Mouse (Mus musculus): ENCODE measurements at regions not wholly inside any gene's neighbourhood (a gene's known extent, or its start where the extent isn't known, plus 50 kb on each side); places are given as distances from the start of the nearest gene placed in this dataset.

DNA sequence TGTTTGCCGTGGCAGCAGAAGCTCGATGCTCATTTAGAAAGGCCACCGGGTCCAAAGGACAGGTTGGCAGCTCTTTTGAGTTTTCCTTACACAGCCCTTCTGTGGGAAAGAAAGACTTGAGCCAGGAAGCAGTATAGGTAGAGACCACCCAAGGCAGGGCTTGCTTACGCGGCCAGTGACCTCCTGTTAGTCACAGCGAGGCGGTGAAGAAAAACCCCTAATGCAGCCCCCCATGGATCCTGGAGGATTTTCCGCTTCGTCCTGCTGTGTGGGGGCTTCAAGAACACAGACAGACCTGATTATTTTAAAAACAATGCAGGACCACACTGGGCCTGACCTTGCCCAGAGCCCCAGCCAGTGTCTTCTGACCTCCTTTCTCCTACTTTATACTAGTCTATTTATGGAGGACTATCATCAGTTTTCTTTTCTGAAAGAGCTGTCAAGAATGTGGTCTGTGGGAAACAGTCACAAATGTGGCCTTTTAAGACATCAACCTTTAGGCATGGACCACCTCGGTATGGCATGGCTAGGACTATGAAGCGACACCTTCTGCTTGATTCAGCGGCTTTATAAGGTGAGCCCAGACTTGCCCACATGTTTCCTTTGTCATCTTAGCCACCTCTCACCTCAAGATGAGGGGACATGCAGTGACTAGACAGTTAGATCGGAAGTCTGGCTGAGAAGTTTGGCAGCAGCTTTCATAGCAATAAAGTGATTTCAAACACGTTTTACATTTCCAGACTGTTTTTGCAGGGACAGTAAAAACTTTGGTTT lies 274.3 kb downstream of the 1700129C05Rik start:
- no peak overlapping the region for H3K27ac ChIP-seq

DNA sequence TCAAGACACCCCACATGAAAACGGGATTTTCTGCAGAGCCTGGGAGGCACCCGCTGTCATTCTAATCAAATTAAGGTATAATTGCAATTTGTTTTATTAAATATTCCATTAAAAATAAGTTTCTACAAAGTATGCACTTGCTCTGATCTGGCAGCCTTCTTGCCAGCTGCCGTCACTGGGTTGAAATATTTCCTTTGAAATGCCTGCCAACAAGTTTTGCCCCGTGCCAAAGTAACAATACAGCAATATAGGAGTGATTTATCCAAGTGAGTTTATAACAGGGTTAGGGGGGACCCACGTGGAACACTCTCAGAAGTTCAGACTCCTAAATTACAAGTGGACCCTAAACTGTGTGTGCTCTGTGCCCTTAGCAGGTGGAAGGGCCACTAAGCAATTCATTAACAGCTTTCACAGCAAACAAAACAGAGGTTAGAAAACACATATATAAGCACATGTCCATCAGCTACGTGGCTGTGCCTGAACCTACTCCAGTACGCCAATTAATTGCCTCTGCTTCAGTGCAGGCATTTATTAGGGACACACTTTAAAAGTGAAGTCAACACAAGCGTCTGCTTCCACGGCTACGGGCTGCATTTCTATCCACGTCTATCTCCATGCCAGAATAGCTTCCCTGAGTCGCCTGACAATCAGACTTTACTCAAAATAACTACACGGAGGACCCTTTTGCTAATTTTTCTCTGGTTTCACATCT lies 275.1 kb downstream of the 1700129C05Rik start:
- Histone ChIP-seq H3K27ac (no peak overlapping the region), H3K4me1 (peaks cover 25% of the 10 kb centered on the region), H3K27me3 (no peaks in the 10 kb centered on the region), H3K4me2 (replicated peaks) (peak overlapping the region; percentile 47), H3K9me3 (no peaks in the 10 kb centered on the region), H3K4me3 (no peak overlapping the region), H3K9ac (no peak overlapping the region), H3K36me3 (no peaks in the 10 kb centered on the region)
- WGBS, result 21% methylated on average over 13 of the region's 13 CpGs
- no peak for ATAC-seq (ENCODE audit: low FRiP score, low read depth)

More for the DNA sequence above, 274.3 kb downstream of the 1700129C05Rik start:
- peak overlapping the region; percentile 47 for H3K4me2 ChIP-seq (replicated peaks)
- H3K4me1 ChIP-seq, result peaks cover 25% of the 10 kb centered on the region
- no peak for ATAC-seq (ENCODE audit: low FRiP score, low read depth)
- H3K9me3 ChIP-seq, result no peaks in the 10 kb centered on the region
- H3K36me3 ChIP-seq, result no peaks in the 10 kb centered on the region
- H3K4me3 ChIP-seq, result no peak overlapping the region
- WGBS, result 32% methylated on average over 14 of the region's 14 CpGs
- H3K27me3 ChIP-seq, result no peaks in the 10 kb centered on the region
- H3K9ac ChIP-seq, result 0 out of 2 replicates have a peak overlapping the region, but pooled peaks have one; percentile 4

DNA sequence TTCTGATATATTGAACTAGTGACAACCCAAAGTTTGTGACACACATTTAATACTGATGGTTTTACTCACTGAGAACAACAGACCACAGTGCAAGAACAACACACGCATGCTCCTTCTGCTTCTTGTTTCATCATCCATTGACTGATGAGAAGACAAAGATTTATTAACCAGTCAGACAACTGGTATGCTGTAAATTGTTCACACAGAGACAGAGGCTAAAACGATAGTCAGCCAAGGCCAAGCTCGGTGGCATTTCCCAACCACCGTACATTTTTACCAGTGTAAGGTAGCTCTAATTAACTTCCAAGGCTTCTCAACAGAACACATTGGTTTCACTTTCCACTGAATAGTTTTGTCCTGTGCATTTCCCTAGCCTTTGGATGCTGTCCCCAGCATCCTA lies 287.8 kb downstream of the 1700129C05Rik start:
- Histone ChIP-seq H3K27me3 (no peaks in the 10 kb centered on the region), H3K36me3 (no peaks in the 10 kb centered on the region), H3K4me3 (no peak overlapping the region), H3K4me2 (replicated peaks) (no peak overlapping the region), H3K9me3 (no peaks in the 10 kb centered on the region), H3K4me1 (no peaks in the 10 kb centered on the region), H3K27ac (no peak overlapping the region), H3K9ac (no peak overlapping the region)
- 65% methylated on average over 4 of the region's 4 CpGs for WGBS
- ATAC-seq (ENCODE audit: low FRiP score, low read depth), result no peak

GRCm38 (mm10) chr14:58844565-58844964 lies 298.1 kb downstream of the 1700129C05Rik start:
- Histone ChIP-seq H3K4me2 (replicated peaks) (no peak overlapping the region), H3K9me3 (no peaks in the 10 kb centered on the region), H3K4me1 (no peaks in the 10 kb centered on the region), H3K27me3 (no peaks in the 10 kb centered on the region), H3K4me3 (no peak overlapping the region), H3K27ac (no peak overlapping the region), H3K36me3 (no peaks in the 10 kb centered on the region), H3K9ac (no peak overlapping the region)
- no peak for ATAC-seq (ENCODE audit: low FRiP score, low read depth)
- WGBS, result 81% methylated on average over 2 of the region's 2 CpGs

DNA sequence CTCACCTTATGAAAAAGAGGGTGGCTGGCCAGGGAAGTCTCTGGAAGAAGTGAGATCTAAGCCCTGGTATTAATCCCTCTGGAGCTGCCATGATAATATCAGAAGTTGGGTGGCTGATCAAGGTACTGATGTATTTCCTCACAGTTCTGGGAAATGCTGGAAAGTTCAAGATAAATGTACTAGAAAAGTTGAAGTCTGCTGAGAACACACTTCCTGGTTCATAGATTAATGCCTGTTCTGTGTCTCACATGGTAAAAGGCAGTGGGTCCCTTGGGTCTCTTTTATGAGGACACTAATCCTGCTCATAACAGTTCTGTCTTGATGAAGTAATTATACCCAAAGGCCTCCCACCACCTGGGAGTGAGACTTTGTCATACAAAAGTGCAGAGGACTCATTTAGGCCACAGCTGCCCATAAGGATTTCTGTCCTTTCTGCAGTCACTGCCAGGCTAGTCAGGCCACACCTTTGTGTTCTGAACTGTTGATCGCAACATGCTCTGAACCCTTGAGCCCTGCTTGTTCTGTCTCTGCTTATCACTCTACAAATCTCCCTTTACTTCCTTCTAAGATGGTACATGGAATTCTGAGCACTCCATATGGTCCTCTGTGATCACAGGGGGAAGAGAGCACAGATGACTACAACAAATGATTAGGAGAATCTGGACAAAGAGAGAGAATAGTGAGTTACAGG lies 300.4 kb downstream of the 1700129C05Rik start:
- Histone ChIP-seq H3K4me1 (no peaks in the 10 kb centered on the region), H3K9me3 (no peaks in the 10 kb centered on the region), H3K27me3 (no peaks in the 10 kb centered on the region), H3K4me2 (replicated peaks) (no peak overlapping the region), H3K4me3 (no peak overlapping the region), H3K36me3 (no peaks in the 10 kb centered on the region), H3K27ac (no peak overlapping the region), H3K9ac (no peak overlapping the region)
- no peak for ATAC-seq (ENCODE audit: low FRiP score, low read depth)
- 80% methylated on average over 1 of the region's 1 CpGs for WGBS

- H3K9ac ChIP-seq, result no peak overlapping the region
- no peak overlapping the region for H3K27ac ChIP-seq
- no peaks in the 10 kb centered on the region for H3K36me3 ChIP-seq
- no peak for ATAC-seq (ENCODE audit: low FRiP score, low read depth)
- H3K27me3 ChIP-seq, result no peaks in the 10 kb centered on the region
- H3K4me3 ChIP-seq, result no peak overlapping the region
- no peaks in the 10 kb centered on the region for H3K9me3 ChIP-seq
- H3K4me2 ChIP-seq (replicated peaks), result no peak overlapping the region
- 77% methylated on average over 4 of the region's 4 CpGs for WGBS
- no peaks in the 10 kb centered on the region for H3K4me1 ChIP-seq
These were observed 319.8 kb downstream of the 1700129C05Rik start for GRCm38 (mm10) chr14:58822938-58823337.

DNA sequence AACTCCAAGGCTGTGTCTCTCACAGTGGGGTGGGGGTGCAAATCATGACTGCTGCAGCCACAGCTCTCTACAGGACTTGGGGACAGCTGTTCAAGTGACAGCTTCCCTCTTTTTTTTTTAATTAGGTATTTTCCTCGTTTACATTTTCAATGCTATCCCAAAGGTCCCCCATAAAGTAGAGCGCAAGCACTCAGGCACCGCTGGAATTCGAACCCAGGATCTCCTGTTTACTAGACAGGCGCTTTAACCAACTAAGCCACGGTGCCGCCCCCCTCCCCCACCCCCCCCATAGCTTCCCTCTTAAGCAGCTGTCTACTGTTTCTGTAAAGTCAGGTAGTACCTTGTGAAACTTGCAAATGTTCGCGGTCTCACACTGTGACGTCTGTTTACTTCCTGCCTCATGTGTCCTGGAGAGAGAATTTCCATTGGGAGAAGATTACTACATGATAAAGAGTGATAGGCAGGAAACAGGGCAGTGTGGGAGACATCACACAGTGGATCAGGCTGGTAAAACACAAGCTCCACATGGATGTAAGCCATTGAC lies 324.7 kb downstream of the 1700129C05Rik start:
- no peaks in the 10 kb centered on the region for H3K27me3 ChIP-seq
- 0 out of 2 replicates have a peak, but pooled peaks cover 4% of the 10 kb centered on the region for H3K4me1 ChIP-seq
- H3K9ac ChIP-seq, result no peak overlapping the region
- no peaks in the 10 kb centered on the region for H3K36me3 ChIP-seq
- ATAC-seq (ENCODE audit: low FRiP score, low read depth), result no peak
- WGBS, result 66% methylated on average over 10 of the region's 10 CpGs
- no peaks in the 10 kb centered on the region for H3K9me3 ChIP-seq
- H3K27ac ChIP-seq, result no peak overlapping the region
- no peak overlapping the region for H3K4me3 ChIP-seq
- no peak overlapping the region for H3K4me2 ChIP-seq (replicated peaks)

GRCm38 (mm10) chr14:58816540-58816876 lies 326.2 kb downstream of the 1700129C05Rik start:
- H3K4me1 ChIP-seq, result 0 out of 2 replicates have a peak, but pooled peaks cover 4% of the 10 kb centered on the region
- WGBS, result 87% methylated on average over 1 of the region's 1 CpGs
- no peak for ATAC-seq (ENCODE audit: low FRiP score, low read depth)

GRCm38 (mm10) chr14:58815616-58816539 lies 326.8 kb downstream of the 1700129C05Rik start:
- no peak for ATAC-seq (ENCODE audit: low FRiP score, low read depth)

More at GRCm38 (mm10) chr14:58816540-58816876, 326.2 kb downstream of the 1700129C05Rik start:
- Histone ChIP-seq H3K4me2 (replicated peaks) (no peak overlapping the region), H3K27ac (no peak overlapping the region), H3K36me3 (no peaks in the 10 kb centered on the region), H3K9me3 (no peaks in the 10 kb centered on the region), H3K27me3 (no peaks in the 10 kb centered on the region), H3K9ac (no peak overlapping the region), H3K4me3 (no peak overlapping the region)

GRCm38 (mm10) chr14:58812585-58812984 lies 330.1 kb downstream of the 1700129C05Rik start:
- Histone ChIP-seq H3K9me3 (no peaks in the 10 kb centered on the region), H3K4me1 (0 out of 2 replicates have a peak, but pooled peaks cover 4% of the 10 kb centered on the region), H3K27ac (no peak overlapping the region), H3K36me3 (no peaks in the 10 kb centered on the region), H3K9ac (no peak overlapping the region), H3K4me2 (replicated peaks) (no peak overlapping the region), H3K27me3 (no peaks in the 10 kb centered on the region), H3K4me3 (no peak overlapping the region)
- ATAC-seq (ENCODE audit: low FRiP score, low read depth), result no peak
- WGBS, result 47% methylated on average over 5 of the region's 5 CpGs

More at GRCm38 (mm10) chr14:58815616-58816539, 326.8 kb downstream of the 1700129C05Rik start:
- WGBS, result 54% methylated on average over 11 of the region's 11 CpGs
- H3K27me3 ChIP-seq, result no peaks in the 10 kb centered on the region
- 0 out of 2 replicates have a peak, but pooled peaks cover 4% of the 10 kb centered on the region for H3K4me1 ChIP-seq
- no peaks in the 10 kb centered on the region for H3K9me3 ChIP-seq
- no peak overlapping the region for H3K9ac ChIP-seq
- no peaks in the 10 kb centered on the region for H3K36me3 ChIP-seq
- no peak overlapping the region for H3K27ac ChIP-seq
- H3K4me3 ChIP-seq, result no peak overlapping the region
- H3K4me2 ChIP-seq (replicated peaks), result no peak overlapping the region

DNA sequence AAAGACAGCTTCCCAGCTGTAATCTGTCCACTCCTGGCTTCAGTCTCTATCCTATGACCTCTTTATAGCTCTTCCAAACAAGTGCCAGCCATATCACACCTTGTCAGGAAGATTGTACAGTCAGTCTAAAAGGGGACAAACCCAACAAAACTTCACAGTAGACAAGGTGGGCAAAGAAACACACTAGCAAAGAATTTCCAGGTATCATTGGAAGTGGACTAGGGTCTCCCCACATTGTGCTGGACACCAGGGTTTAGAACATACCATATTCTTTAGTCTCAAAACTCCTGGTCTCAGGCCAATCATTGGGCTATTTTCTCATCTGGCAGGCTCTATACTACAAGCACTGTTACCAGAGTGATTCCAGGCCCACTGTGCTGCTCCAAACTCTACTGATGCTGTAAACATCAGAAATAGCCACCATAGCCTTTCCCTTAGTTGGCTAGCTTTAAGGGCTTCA lies 341.3 kb downstream of the 1700129C05Rik start:
- no peak overlapping the region for H3K4me2 ChIP-seq (replicated peaks)
- H3K27me3 ChIP-seq, result no peaks in the 10 kb centered on the region
- H3K4me1 ChIP-seq, result no peaks in the 10 kb centered on the region
- H3K4me3 ChIP-seq, result no peak overlapping the region
- no peak for ATAC-seq (ENCODE audit: low FRiP score, low read depth)
- no peak overlapping the region for H3K27ac ChIP-seq
- no peak overlapping the region for H3K9ac ChIP-seq
- no peaks in the 10 kb centered on the region for H3K9me3 ChIP-seq
- no peaks in the 10 kb centered on the region for H3K36me3 ChIP-seq

Data from limb, embryonic 13.5 days (tissue).